Mouse (Mus musculus): ENCODE measurements around the gene Mad2l1bp.

DNA sequence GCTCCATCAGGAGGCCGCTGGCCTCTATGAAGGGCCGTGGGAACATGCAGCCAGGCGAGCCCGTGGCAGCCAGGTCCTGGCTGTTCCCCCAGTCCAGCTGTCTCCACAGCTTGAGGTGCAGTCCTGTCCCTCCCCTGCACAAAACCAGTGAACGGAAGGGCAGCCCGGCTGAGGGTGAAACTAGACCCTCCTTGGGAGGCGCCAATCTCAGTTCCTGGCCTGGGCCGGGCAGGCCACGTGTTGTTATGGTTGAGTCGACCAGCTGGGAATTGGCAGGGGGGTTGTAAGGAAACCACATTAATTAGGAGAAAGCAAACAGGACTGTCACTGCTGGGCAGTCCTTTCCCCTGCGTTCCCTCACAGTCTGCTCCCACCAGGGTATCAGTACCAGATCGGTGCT, 48.9 kb downstream of the Mad2l1bp start:
- no peak for TF ChIP-seq CTCF (IDR thresholded peaks at IDR 0.05; ENCODE audit: low read depth, low read length)
- TF ChIP-seq GATA1 (IDR thresholded peaks at IDR 0.05; ENCODE audit: borderline replicate concordance, low read length), result no peak
- no peak for TF ChIP-seq GATA2 (IDR thresholded peaks at IDR 0.05; ENCODE audit: borderline replicate concordance, low read depth, low read length)
